Mouse (Mus musculus) MEL (cell line): ENCODE results near the gene Mapk8ip3. TPM values are rescaled to one million over a fixed set of nuclear protein-coding genes. Genes with fewer than 3 reads are reported as not detected.

ENCODE experiments used
- DNase-seq: peaks from one replicate; pipeline ENCODE4 v3.0.0; 2011; ENCODE audit warnings: low read depth, low spot score
- H3K27ac ChIP-seq: 2 replicates; pipeline ENCODE4 v1.5.1; 2012; ENCODE audit warnings: low read depth, mild to moderate bottlenecking, control low read depth, low read length, moderate library complexity; ENCODE audit not compliant: control insufficient read depth
- H3K27me3 ChIP-seq, 2 experiments: fragments of 150-350 bp in 1 of 2; sonication (generic) in 1 of 2; 2 replicates each; pipeline ENCODE4 v1.6.1; 2012; ENCODE audit warnings: low read length in 2 of 2, mild to moderate bottlenecking in 2 of 2, improper control_type of control experiment in 1 of 2, moderate library complexity in 1 of 2; ENCODE audit not compliant: insufficient read depth in 2 of 2, control insufficient read depth in 1 of 2
- H3K36me3 ChIP-seq, 2 experiments: 2 replicates each; pipeline ENCODE4 v1.6.1; 2012 to 2014; ENCODE audit warnings: low read length in 2 of 2, improper control_type of control experiment in 1 of 2, inconsistent platforms in 1 of 2, mild to moderate bottlenecking in 1 of 2; ENCODE audit not compliant: insufficient read depth in 2 of 2, control insufficient read depth in 1 of 2
- H3K4me1 ChIP-seq, 2 experiments: fragments of 150-350 bp in 1 of 2; sonication (generic) in 1 of 2; 2 replicates each; pipeline ENCODE4 v1.6.1; 2012; ENCODE audit warnings: low read length in 2 of 2, improper control_type of control experiment in 1 of 2, mild to moderate bottlenecking in 1 of 2; ENCODE audit not compliant: insufficient read depth in 2 of 2, control insufficient read depth in 1 of 2
- H3K4me3 ChIP-seq, 2 experiments: fragments of 150-350 bp in 1 of 2; sonication (generic) in 1 of 2; 2 replicates each; pipeline ENCODE4 v1.5.1; 2012; ENCODE audit warnings: low read depth in 2 of 2, low read length in 2 of 2, mild to moderate bottlenecking in 2 of 2, moderate library complexity in 2 of 2, control low read depth in 1 of 2, improper control_type of control experiment in 1 of 2; ENCODE audit not compliant: control insufficient read depth in 1 of 2, insufficient read depth in 1 of 2
- H3K79me2 ChIP-seq: 2 replicates; pipeline ENCODE4 v1.6.1; 2012; ENCODE audit warnings: mild to moderate bottlenecking, low read length, moderate library complexity; ENCODE audit not compliant: control insufficient read depth, poor library complexity, insufficient read depth
- H3K9ac ChIP-seq: 2 replicates; pipeline ENCODE4 v1.6.1; 2012; ENCODE audit warnings: low read depth, mild to moderate bottlenecking, control low read depth, low read length, moderate library complexity; ENCODE audit not compliant: control insufficient read depth, poor library complexity, severe bottlenecking
- H3K9me3 ChIP-seq: fragments of 150-350 bp; sonication (generic); replicated peaks from 2 replicates; pipeline ENCODE4 v1.6.1; 2012; ENCODE audit warnings: mild to moderate bottlenecking, low read length, improper control_type of control experiment, moderate library complexity; ENCODE audit not compliant: insufficient read depth
- BHLHE40 ChIP-seq: IDR thresholded peaks from 2 replicates; pipeline ENCODE4 v1.6.1; 2012; ENCODE audit warnings: low read depth, mild to moderate bottlenecking, inconsistent platforms, low read length, improper control_type of control experiment, borderline replicate concordance
- CHD2 ChIP-seq: IDR thresholded peaks from 2 replicates; pipeline ENCODE4 v1.6.1; 2011; ENCODE audit warnings: low read length, improper control_type of control experiment
- ETS1 ChIP-seq: IDR thresholded peaks from 2 replicates; pipeline ENCODE4 v1.6.1; 2012; ENCODE audit warnings: low read depth, mild to moderate bottlenecking, inconsistent platforms, low read length, improper control_type of control experiment, moderate library complexity
- MYB ChIP-seq: IDR thresholded peaks from 2 replicates; pipeline ENCODE4 v1.6.1; 2011; ENCODE audit warnings: mild to moderate bottlenecking, low read depth, low read length, improper control_type of control experiment
- POLR2A ChIP-seq, 2 experiments: IDR thresholded peaks; 2 replicates each; pipeline ENCODE4 v1.6.1; 2011 to 2012; ENCODE audit warnings: low read length in 2 of 2, mild to moderate bottlenecking in 2 of 2, control low read depth in 1 of 2, improper control_type of control experiment in 1 of 2, low read depth in 1 of 2, moderate library complexity in 1 of 2; ENCODE audit not compliant: control insufficient read depth in 1 of 2, insufficient read depth in 1 of 2, poor library complexity in 1 of 2
- POLR2AphosphoS2 ChIP-seq: IDR thresholded peaks from 2 replicates; pipeline ENCODE4 v1.6.1; 2011; ENCODE audit warnings: low read length, improper control_type of control experiment
- POLR2AphosphoS5 ChIP-seq: IDR thresholded peaks from 2 replicates; pipeline ENCODE4 v1.6.1; 2012; ENCODE audit warnings: low read depth, borderline replicate concordance, mild to moderate bottlenecking, inconsistent platforms, low read length, moderate library complexity, mixed read lengths
- RAD21 ChIP-seq: IDR thresholded peaks from 2 replicates; pipeline ENCODE4 v1.6.1; 2011; ENCODE audit warnings: mild to moderate bottlenecking, low read depth, low read length, improper control_type of control experiment
- TBP ChIP-seq: IDR thresholded peaks from 2 replicates; pipeline ENCODE4 v1.8.0; 2011; ENCODE audit warnings: low read depth, low read length, improper control_type of control experiment
- UBTF ChIP-seq: IDR thresholded peaks from 2 replicates; pipeline ENCODE4 v1.6.1; 2012; ENCODE audit warnings: low read depth, mild to moderate bottlenecking, inconsistent platforms, low read length, improper control_type of control experiment, moderate library complexity, borderline replicate concordance; ENCODE audit not compliant: insufficient read depth
- USF1 ChIP-seq: IDR thresholded peaks from 2 replicates; pipeline ENCODE4 v1.6.1; 2014; ENCODE audit warnings: low read depth, mild to moderate bottlenecking, inconsistent platforms, low read length, improper control_type of control experiment, moderate library complexity
- ZC3H11A ChIP-seq: IDR thresholded peaks from 2 replicates; pipeline ENCODE4 v1.6.1; 2012; ENCODE audit warnings: low read depth, mild to moderate bottlenecking, inconsistent platforms, low read length, improper control_type of control experiment
- ZMIZ1 ChIP-seq: IDR thresholded peaks from 2 replicates; pipeline ENCODE4 v1.6.1; 2012; ENCODE audit warnings: low read depth, mild to moderate bottlenecking, inconsistent platforms, low read length, improper control_type of control experiment, moderate library complexity
- polyA plus RNA-seq, 2 experiments: library from polyadenylated mRNA; stranded (reverse) in 1 of 2; unstranded in 1 of 2; fragments of >175 nt in 1 of 2; fragments of >200 nt in 1 of 2; gene quantifications; 2 replicates each; pipeline versions ENCODE4 v1.2.1 to v1.2.4; 2012; ENCODE audit warnings: low replicate concordance in 2 of 2, low read depth in 1 of 2; ENCODE audit not compliant: insufficient read length in 2 of 2, insufficient read depth in 1 of 2, missing spikeins in 1 of 2
- total RNA-seq: library from RNA; depleted of rRNA; stranded (reverse); fragments of 300-350 nt; gene quantifications from 2 replicates; pipeline ENCODE4 v1.2.3, GENCODE M21; 2012

The Mapk8ip3 gene
- total and polyA plus RNA-seq, 3 experiments, result 22.8 to 44.5 TPM; not detected in 1

GRCm38 (mm10) chr17:24891321-24891720 is 45.5 kb downstream of the Mapk8ip3 start:
- TF ChIP-seq ZC3H11A (no peak), TBP (no peak), ZMIZ1 (no peak), CHD2 (no peak), POLR2A (IDR thresholded peaks at IDR 0.05; ENCODE audit: control insufficient read depth in 1 of 2, insufficient read depth in 1 of 2, low read depth in 1 of 2, low read length in 2 of 2, poor library complexity in 1 of 2) (0 out of 4 replicates have a peak, but pooled peaks of 1 of the 2 experiments have one; percentile 5), USF1 (no peak)
- H3K4me1 ChIP-seq, result peaks cover 0 to 11% of the 10 kb centered on the region in 2 experiments; a peak in 2 of 4 replicates
- H3K27me3 ChIP-seq, result no peaks in the 10 kb centered on the region
- H3K36me3 ChIP-seq, result peaks cover 0 to 5% of the 10 kb centered on the region in 2 experiments; a peak in 2 of 4 replicates
- no peak overlapping the region for H3K27ac ChIP-seq
- DNase-seq, result no peak
- no peak overlapping the region for H3K9ac ChIP-seq
- no peak overlapping the region for H3K4me3 ChIP-seq
- H3K9me3 ChIP-seq, result no peaks in the 10 kb centered on the region
- peaks cover 37% of the 10 kb centered on the region for H3K79me2 ChIP-seq

DNA sequence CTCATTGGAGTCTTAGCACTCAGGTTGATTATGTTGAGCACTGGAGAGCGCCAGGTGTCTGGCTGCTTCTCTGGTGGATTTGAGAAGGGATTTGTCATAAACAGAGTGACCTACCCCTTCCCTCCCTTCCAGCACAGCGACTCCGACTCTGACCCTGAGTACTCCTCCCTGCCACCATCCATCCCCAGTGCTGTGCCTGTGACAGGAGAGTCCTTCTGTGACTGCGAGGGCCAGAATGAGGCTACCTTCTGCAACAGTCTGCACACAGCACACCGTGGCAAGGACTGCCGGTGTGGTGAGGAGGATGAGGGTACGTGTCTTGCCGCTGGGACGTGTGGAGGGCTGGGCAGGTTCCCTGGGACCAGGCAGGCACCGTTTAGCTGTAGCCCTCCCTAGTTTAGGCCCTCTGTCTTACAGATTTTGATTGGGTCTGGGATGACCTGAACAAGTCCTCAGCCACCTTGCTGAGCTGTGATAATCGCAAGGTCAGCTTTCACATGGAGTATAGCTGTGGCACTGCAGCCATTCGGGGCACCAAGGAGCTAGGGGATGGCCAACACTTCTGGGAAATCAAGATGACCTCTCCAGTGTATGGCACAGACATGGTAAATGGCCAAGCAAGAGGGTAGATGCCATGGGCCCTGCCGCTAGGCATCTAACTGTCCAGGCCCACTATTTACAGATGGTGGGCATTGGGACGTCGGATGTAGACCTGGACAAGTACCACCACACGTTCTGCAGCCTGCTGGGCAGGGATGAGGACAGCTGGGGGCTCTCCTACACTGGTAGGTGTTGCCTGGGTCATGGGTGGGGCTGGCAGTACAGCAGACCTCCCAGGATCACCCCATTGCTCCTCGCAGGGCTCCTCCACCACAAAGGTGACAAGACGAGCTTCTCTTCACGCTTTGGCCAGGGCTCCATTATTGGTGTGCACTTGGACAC is 46.4 kb downstream of the Mapk8ip3 start:
- Histone ChIP-seq H3K9me3 (no peaks in the 10 kb centered on the region), H3K36me3 (peaks cover 0 to 5% of the 10 kb centered on the region in 2 experiments; a peak in 2 of 4 replicates), H3K4me1 (peaks cover 0 to 12% of the 10 kb centered on the region in 2 experiments; a peak in 2 of 4 replicates), H3K27me3 (no peaks in the 10 kb centered on the region), H3K79me2 (peaks cover 38% of the 10 kb centered on the region), H3K9ac (no peak overlapping the region), H3K27ac (no peak overlapping the region), H3K4me3 (no peak overlapping the region)
- TF ChIP-seq MYB (no peak), RAD21 (no peak), UBTF (no peak), BHLHE40 (no peak), ETS1 (no peak), POLR2AphosphoS5 (0 out of 2 replicates have a peak, but pooled peaks have one; percentile 21)
- DNase-seq, result no peak

GRCm38 (mm10) chr17:24888862-24889261 is 47.9 kb downstream of the Mapk8ip3 start:
- TF ChIP-seq POLR2AphosphoS2, result peak; percentile 55; the same call in 1 of the 2 replicates
- TF ChIP-seq RAD21, result no peak
- TF ChIP-seq POLR2A (IDR thresholded peaks at IDR 0.05; ENCODE audit: control insufficient read depth in 1 of 2, insufficient read depth in 1 of 2, low read depth in 1 of 2, low read length in 2 of 2, poor library complexity in 1 of 2), result 0 out of 4 replicates have a peak, but pooled peaks of 1 of the 2 experiments have one; percentile 29
- Histone ChIP-seq H3K4me1 (peaks cover 0 to 13% of the 10 kb centered on the region in 2 experiments; a peak in 2 of 4 replicates), H3K4me3 (no peak overlapping the region), H3K9me3 (no peaks in the 10 kb centered on the region), H3K36me3 (peaks cover 0 to 3% of the 10 kb centered on the region in 2 experiments; a peak in 3 of 4 replicates), H3K79me2 (peaks cover 29% of the 10 kb centered on the region), H3K9ac (no peak overlapping the region), H3K27ac (no peak overlapping the region), H3K27me3 (no peaks in the 10 kb centered on the region)
- no peak for DNase-seq
